Mouse (Mus musculus) cortical plate, adult 2 months (tissue): ENCODE measurements at regions not wholly inside any gene's neighbourhood (a gene's known extent, or its start where the extent isn't known, plus 50 kb on each side); places are given as distances from the start of the nearest gene placed in this dataset.

Experiments used
- H3K27ac ChIP-seq: fragments of 200-500 bp; 2 replicates; pipeline ENCODE4 v1.5.1; 2012; ENCODE audit warnings: low read length, control low read depth, inconsistent platforms; ENCODE audit not compliant: insufficient read depth
- H3K4me1 ChIP-seq: fragments of 200-500 bp; 2 replicates; pipeline ENCODE4 v1.6.1; 2011; ENCODE audit warnings: low read length; ENCODE audit not compliant: control insufficient read depth, insufficient read depth
- H3K4me3 ChIP-seq: fragments of 200-500 bp; 2 replicates; pipeline ENCODE4 v1.5.1; 2011; ENCODE audit warnings: mild to moderate bottlenecking, low read length, control low read depth; ENCODE audit not compliant: insufficient read depth
- CTCF ChIP-seq: fragments of 200-500 bp; IDR thresholded peaks from 2 replicates; pipeline ENCODE4 v1.5.1; 2011; ENCODE audit warnings: mild to moderate bottlenecking, control low read depth, low read length; ENCODE audit not compliant: insufficient read depth; ENCODE audit errors: extremely low read depth
- POLR2A ChIP-seq: fragments of 200-500 bp; IDR thresholded peaks from 2 replicates; pipeline ENCODE4 v1.6.1; 2011; ENCODE audit warnings: mild to moderate bottlenecking, low read length, control low read depth; ENCODE audit not compliant: insufficient read depth; ENCODE audit errors: extremely low read depth

DNA sequence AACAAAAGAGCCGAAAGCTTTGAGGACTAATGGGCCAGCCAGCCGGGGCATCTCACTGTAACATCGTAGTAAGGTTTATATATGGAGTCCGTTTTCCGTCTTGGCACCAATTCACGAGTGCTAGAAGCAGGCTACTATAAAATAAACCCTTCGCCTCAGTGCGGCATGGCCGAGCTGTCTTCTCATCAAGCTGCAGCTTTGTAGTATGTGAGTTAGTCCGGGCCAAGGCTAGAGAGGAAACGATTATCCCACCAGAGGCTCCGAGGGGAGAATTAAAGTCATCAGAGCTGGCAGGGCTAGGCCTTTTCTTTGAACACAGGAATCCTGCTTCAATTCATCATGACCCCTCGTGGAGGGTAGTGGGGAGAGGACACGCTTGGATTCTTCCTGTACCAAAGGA lies 138.9 kb upstream of the Arglu1 start:
- TF ChIP-seq POLR2A (no peak), CTCF (no peak)
- no peaks in the 10 kb centered on the region for H3K4me1 ChIP-seq

DNA sequence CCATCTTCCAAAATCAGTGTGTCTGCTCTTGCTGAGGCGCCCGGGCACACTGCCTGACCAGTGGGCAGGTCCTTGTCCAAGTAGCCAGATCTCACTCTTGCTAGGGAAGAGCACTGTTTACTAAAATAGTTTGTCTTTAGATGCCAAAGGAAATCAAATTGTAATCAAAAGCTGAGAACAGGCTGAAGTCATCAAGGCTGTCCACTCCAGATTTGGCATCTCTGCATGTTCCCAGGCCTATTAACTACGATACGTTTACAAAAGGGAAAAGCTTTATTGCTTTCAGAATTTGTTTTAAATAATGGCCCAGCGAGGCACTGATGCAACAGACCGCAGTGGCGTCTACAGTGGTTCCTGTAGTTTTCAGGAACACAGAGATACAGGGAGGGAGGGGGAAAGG lies 137.2 kb upstream of the Arglu1 start:
- no peaks in the 10 kb centered on the region for H3K4me1 ChIP-seq
- no peak overlapping the region for H3K27ac ChIP-seq
- no peak for TF ChIP-seq POLR2A
- TF ChIP-seq CTCF, result no peak
- H3K4me3 ChIP-seq, result no peak overlapping the region

More for the DNA sequence above, 138.9 kb upstream of the Arglu1 start:
- H3K4me3 ChIP-seq, result no peak overlapping the region
- H3K27ac ChIP-seq, result no peak overlapping the region

DNA sequence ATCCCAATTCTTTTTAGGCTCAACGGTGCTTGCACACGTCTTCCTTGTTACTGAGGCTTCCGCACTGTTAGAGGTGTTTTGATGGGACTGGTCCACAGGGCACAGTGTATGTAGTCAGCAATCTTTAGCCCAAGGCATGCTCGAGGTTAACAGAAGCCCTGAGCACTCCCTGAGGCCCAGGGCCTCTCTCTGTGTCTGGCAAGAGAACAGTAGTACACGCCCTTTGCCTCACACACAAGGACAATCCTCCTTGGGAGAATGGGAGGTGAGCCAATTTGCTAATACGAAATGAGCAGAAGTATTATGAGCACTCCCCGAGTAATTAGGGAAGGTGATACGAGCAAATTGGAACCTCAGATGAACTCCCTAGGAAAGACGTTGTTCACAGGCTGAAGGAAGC lies 136.5 kb upstream of the Arglu1 start:
- H3K4me3 ChIP-seq, result no peak overlapping the region

GRCm38 (mm10) chr8:8824886-8825285 lies 134.6 kb upstream of the Arglu1 start:
- Histone ChIP-seq H3K4me1 (no peaks in the 10 kb centered on the region), H3K27ac (no peak overlapping the region), H3K4me3 (no peak overlapping the region)
- TF ChIP-seq CTCF, result no peak
- no peak for TF ChIP-seq POLR2A

More for the DNA sequence above, 136.5 kb upstream of the Arglu1 start:
- no peak for TF ChIP-seq CTCF
- no peak for TF ChIP-seq POLR2A
- Histone ChIP-seq H3K27ac (no peak overlapping the region), H3K4me1 (no peaks in the 10 kb centered on the region)

- TF ChIP-seq CTCF (no peak), POLR2A (no peak)
- Histone ChIP-seq H3K27ac (no peak overlapping the region), H3K4me1 (no peaks in the 10 kb centered on the region), H3K4me3 (no peak overlapping the region)
Observed at GRCm38 (mm10) chr8:8821119-8821518, 130.8 kb upstream of the Arglu1 start.

- TF ChIP-seq CTCF, result no peak
- no peak for TF ChIP-seq POLR2A
- Histone ChIP-seq H3K27ac (no peak overlapping the region), H3K4me3 (no peak overlapping the region), H3K4me1 (no peaks in the 10 kb centered on the region)
Observed at GRCm38 (mm10) chr8:8820614-8821013, 130.3 kb upstream of the Arglu1 start.

DNA sequence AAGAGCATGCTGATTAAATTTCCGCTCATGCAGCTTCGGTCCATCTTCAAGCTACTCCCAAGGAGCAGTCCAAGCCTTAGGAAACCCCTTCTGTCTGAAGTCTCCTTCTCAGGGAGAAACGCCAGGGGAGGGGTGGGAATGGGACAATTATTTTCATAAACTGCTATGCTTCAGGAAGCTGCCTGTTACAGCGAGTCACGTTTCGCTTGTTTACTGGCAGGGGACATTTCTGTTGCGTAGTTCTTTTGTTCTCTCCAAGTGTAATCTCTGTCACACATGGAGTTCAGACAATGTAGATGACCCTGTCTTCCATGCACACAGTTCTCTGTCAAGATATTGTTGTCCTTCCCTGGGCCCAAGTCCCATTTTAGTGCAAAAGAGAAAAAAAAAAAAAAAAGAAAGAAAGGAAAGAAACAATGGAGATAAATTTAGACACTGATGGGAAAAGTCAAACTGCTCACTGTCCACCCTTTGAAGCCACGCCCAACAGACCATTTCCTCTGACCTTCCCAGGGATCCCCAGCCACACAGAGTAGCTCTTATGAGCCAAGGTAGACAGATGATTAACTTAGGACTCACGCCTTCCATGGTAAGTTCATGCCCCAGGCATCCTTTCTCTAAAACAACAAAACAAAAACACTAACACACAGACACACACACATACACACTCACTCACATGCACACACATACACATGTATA lies 129.1 kb upstream of the Arglu1 start:
- H3K4me1 ChIP-seq, result no peaks in the 10 kb centered on the region
- no peak overlapping the region for H3K27ac ChIP-seq
- TF ChIP-seq POLR2A, result no peak
- no peak for TF ChIP-seq CTCF
- H3K4me3 ChIP-seq, result no peak overlapping the region

GRCm38 (mm10) chr8:8812807-8813167 lies 122.5 kb upstream of the Arglu1 start:
- Histone ChIP-seq H3K4me1 (no peaks in the 10 kb centered on the region), H3K4me3 (no peak overlapping the region), H3K27ac (no peak overlapping the region)
- no peak for TF ChIP-seq CTCF
- no peak for TF ChIP-seq POLR2A

DNA sequence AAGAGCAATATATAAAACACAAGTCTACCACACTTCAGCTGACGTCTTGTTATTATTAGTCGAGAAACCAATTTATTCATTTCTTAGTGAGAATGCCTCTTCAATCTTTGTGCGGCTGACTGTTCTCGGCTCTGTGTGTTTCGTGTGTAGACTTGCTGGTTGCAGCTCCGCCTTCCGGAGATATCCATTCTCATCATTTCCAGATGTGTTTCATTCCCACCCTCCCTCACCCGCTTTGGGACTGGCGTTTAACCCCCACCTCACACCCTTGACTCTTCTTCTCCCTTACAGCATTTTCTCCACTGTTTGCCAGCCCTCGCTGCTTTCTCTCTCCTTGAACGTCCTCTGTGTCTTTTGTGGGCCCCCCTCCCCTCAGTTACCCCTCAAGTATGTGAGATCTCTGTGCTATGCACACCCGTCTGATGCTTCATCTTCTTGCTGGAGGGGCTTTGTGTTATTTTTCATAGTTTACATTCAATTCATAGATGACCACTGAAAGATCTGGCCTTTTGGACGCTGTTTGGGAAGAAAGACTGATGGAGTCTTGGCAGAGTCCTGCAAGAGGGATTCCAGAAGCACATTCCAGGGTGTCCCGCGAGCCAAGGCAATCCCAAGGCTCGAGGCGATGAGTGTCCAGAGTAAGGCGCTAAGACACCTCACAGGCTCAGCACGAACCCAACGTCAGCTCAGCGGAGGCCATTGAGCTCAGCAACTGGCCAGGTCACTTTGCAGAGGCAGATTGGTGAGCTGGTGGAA lies 121.9 kb upstream of the Arglu1 start:
- H3K27ac ChIP-seq, result no peak overlapping the region

DNA sequence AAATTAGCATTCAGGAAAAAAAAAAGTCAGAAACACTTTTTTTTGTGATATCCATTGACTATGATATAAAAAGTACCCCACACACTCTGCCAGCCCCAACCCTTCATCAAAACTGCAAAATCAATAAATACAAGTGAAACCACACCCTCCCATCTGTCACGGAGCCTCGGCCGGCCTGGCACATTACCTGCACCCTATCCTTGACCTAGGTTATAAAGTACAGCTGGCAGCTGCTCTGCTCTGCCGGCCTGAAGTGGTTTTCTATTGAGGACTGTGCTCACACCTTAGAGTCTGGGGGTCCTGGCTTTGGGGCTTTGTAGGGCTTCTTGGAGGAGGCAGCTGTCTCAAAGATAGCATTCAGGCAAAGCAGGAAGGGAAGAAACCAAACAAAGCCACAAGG lies 120.6 kb upstream of the Arglu1 start:
- Histone ChIP-seq H3K4me1 (no peaks in the 10 kb centered on the region), H3K4me3 (no peak overlapping the region), H3K27ac (no peak overlapping the region)
- no peak for TF ChIP-seq POLR2A
- TF ChIP-seq CTCF, result no peak

More for the DNA sequence above, 121.9 kb upstream of the Arglu1 start:
- TF ChIP-seq POLR2A (no peak), CTCF (no peak)
- Histone ChIP-seq H3K4me3 (no peak overlapping the region), H3K4me1 (no peaks in the 10 kb centered on the region)
